Mouse (Mus musculus) heart, embryonic 12.5 days (tissue): ENCODE data around the gene Pcgf5. TPM values are rescaled to one million over a fixed set of nuclear protein-coding genes. Genes with fewer than 3 reads are reported as not detected.

Source experiments
- ATAC-seq: fragments of 200-750 bp; cut with Nextera tagmentation; 2 replicates; pipeline ENCODE4 v1.8.0; 2017; ENCODE audit warnings: moderate TSS enrichment, moderate library complexity; ENCODE audit not compliant: insufficient number of reproducible peaks, low FRiP score
- H3K27ac ChIP-seq: fragments of 300-500 bp; sonication (generic); 2 replicates; pipeline ENCODE4 v1.5.1; 2016; ENCODE audit warnings: mild to moderate bottlenecking, moderate library complexity; ENCODE audit not compliant: poor library complexity, severe bottlenecking
- H3K27me3 ChIP-seq: fragments of 300-500 bp; sonication (generic); replicated peaks from 2 replicates; pipeline ENCODE4 v1.6.1; 2016; ENCODE audit warnings: mild to moderate bottlenecking, moderate library complexity
- H3K36me3 ChIP-seq: fragments of 300-500 bp; sonication (generic); 2 replicates; pipeline ENCODE4 v1.6.1; 2016; ENCODE audit warnings: mild to moderate bottlenecking, moderate library complexity
- H3K4me1 ChIP-seq: fragments of 300-500 bp; sonication (generic); replicated peaks from 2 replicates; pipeline ENCODE4 v1.6.1; 2016; ENCODE audit warnings: mild to moderate bottlenecking
- H3K4me2 ChIP-seq: fragments of 300-500 bp; sonication (generic); 2 replicates; pipeline ENCODE4 v1.6.1; 2016; ENCODE audit warnings: mild to moderate bottlenecking, moderate library complexity
- H3K4me3 ChIP-seq: fragments of 300-500 bp; sonication (generic); 2 replicates; pipeline ENCODE4 v1.5.1; 2016; ENCODE audit warnings: mild to moderate bottlenecking
- H3K9ac ChIP-seq: fragments of 300-500 bp; sonication (generic); 2 replicates; pipeline ENCODE4 v1.6.1; 2016; ENCODE audit warnings: mild to moderate bottlenecking, moderate library complexity
- H3K9me3 ChIP-seq: fragments of 300-500 bp; sonication (generic); replicated peaks from 2 replicates; pipeline ENCODE4 v1.6.1; 2016; ENCODE audit warnings: mild to moderate bottlenecking, moderate library complexity
- WGBS: fragments of 180-500 bp; shearing (Covaris S2); methylation state at CpG from one replicate; pipeline ENCODE4 v1.1.7; 2016; 5-methylcytosine and 5-hydroxymethylcytosine counted together
- polyA plus RNA-seq: library from polyadenylated mRNA; unstranded; fragments of >200 nt; fragmentation: Nextera tagmentation; extraction: Ambion mirVana; gene quantifications from 2 replicates; pipeline ENCODE4 v1.2.1, GENCODE M21; 2016

Gene Pcgf5
- 50.0 and 54.1 TPM in 2 replicates for polyA plus RNA-seq

DNA sequence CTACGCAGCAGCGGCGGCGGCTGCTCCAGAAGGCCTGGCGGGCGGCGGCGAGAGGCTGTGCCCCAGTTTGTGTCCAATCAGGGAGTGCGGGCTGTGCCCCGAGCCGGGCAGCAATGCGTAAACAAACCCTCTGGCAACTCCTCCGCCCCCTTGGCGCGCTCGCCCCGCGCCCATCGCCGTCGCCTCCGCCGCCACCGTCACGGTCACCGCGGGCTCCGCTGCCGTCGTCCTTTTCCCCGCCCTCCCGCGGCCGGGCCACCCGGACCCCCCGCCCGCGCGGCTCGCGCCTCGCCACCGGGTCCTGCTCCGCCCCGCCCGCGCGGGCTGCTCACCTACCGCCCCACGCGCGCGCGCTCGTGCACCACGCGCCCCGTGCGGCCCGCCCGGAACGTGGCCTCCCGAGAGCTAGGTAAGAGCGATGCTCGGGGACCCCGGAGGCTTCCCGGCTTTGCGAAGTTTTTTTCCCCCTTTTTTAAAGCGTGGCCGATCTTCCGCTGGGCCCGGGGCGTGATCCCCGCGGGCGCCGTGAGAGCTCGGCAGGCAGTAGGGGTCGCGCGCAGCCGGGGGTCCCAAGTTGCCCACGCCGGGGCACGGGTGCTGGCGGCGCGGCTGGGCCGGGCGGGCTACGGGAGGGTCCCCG, at the start of gene Pcgf5:
TSS of gene Pcgf5 (plus strand) at position 149 of the 640 bp plus-strand sequence.
- H3K4me2 ChIP-seq, result peak within 1 kb of the TSS; percentile 85
- peak within 1 kb of the TSS; percentile 79 for H3K9ac ChIP-seq
- H3K9me3 ChIP-seq, result no peaks in the 10 kb centered on the region; the same call in 1 of the 2 replicates
- WGBS, result under 1% methylated on average over 84 of the region's 92 CpGs
- H3K27ac ChIP-seq, result peak within 1 kb of the TSS; percentile 57
- peaks cover 11% of the 10 kb centered on the region for H3K27me3 ChIP-seq
- ATAC-seq, result peak; percentile 76
- H3K4me1 ChIP-seq, result no peaks in the 10 kb centered on the region; the same call in 1 of the 2 replicates
- no peaks in the 10 kb centered on the region for H3K36me3 ChIP-seq
- H3K4me3 ChIP-seq, result peak within 1 kb of the TSS; percentile 76

DNA sequence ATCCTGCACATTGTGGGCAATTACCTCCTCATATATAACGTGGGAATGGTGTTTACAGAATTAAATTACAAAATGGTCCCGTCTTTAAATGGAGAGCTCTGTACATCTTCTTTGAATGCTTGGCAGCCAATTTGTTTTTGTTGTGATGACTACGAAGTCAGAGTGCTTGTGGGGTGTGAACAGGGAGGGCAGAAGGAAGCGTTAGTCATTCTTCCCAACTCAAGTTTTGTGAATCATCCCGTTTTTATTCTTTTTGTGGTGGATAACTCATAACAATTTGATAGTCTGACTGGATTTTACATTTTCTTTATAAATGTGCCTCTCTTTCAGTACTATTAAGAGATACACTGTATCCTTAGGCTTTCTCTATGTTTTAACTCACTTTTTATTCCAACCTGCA, 42.6 kb upstream of the Pcgf5 start:
- Histone ChIP-seq H3K4me2 (no peak overlapping the region), H3K36me3 (no peaks in the 10 kb centered on the region), H3K9me3 (no peaks in the 10 kb centered on the region), H3K27me3 (no peaks in the 10 kb centered on the region), H3K27ac (no peak overlapping the region), H3K4me3 (no peak overlapping the region), H3K4me1 (no peaks in the 10 kb centered on the region), H3K9ac (no peak overlapping the region)
- ATAC-seq, result no peak
- 68% methylated on average over 5 of the region's 5 CpGs for WGBS

DNA sequence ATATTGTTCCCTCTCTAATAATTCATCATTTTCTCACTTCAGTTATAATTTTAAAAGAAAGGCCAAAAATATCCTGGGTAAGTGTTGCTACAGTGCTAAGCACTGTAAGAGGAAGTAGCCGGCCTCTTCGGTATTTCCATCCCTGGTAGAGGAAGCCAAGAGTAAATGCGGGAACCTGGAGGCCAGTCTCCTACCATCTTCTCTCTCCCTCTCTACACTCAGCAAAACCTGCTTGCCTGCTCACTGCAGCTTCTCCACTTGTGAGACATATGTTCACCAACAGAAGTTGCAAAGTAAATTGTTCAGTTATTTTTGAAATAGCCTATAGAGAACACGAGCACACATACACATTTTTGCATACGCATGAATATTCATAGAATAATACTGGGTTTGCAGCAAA, 34.1 kb upstream of the Pcgf5 start:
- no peak overlapping the region for H3K4me2 ChIP-seq
- no peak for ATAC-seq
- no peaks in the 10 kb centered on the region for H3K9me3 ChIP-seq
- no peaks in the 10 kb centered on the region for H3K27me3 ChIP-seq
- H3K4me1 ChIP-seq, result no peaks in the 10 kb centered on the region
- H3K27ac ChIP-seq, result no peak overlapping the region
- no peaks in the 10 kb centered on the region for H3K36me3 ChIP-seq
- no peak overlapping the region for H3K4me3 ChIP-seq
- no peak overlapping the region for H3K9ac ChIP-seq
- 83% methylated on average over 5 of the region's 5 CpGs for WGBS

DNA sequence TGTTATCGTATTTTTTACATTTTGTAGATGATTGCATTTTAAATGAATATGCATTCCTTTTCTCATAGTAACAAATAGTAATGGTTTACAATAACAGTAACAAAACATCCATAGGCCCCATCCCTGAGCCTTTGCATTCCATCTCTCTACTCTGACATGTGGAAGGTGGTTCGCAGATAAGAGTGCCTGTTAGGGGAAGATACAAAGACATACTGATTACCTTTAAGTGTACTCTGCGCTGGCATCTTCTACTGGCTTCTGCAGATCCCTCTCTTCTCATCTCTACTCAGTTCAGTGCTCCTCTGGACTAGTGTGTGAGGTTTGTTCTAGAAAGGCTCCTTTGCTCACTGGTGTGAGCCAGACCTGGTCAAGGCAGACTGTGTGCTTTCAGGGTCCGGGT, 28.4 kb upstream of the Pcgf5 start:
- Histone ChIP-seq H3K4me2 (no peak overlapping the region), H3K4me1 (no peaks in the 10 kb centered on the region), H3K27ac (no peak overlapping the region), H3K9ac (no peak overlapping the region), H3K9me3 (no peaks in the 10 kb centered on the region), H3K4me3 (no peak overlapping the region), H3K36me3 (no peaks in the 10 kb centered on the region), H3K27me3 (no peaks in the 10 kb centered on the region)
- peak; percentile 63; the same call in 1 of the 2 replicates for ATAC-seq
- 55% methylated on average over 4 of the region's 4 CpGs for WGBS

DNA sequence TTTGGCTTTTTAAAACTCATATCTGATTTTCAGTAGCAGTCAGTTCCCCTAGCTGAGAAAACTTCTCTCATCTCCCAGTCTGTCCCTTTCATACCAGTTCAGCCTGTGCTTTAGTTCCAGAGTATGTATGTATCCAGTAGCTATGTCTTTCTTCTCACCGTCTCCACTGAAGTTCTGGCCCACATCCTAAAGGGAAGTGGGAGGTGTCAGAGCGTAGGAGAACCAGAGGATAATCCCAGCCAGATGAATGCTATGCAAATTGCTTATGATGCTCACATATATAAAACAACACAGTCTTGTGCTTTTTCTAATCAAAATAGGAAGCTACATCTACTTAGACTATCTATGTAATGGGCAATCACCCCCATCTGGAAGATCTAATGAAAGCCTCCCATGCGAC, 27.0 kb upstream of the Pcgf5 start:
- no peaks in the 10 kb centered on the region for H3K9me3 ChIP-seq
- no peak overlapping the region for H3K4me2 ChIP-seq
- H3K9ac ChIP-seq, result no peak overlapping the region
- no peak for ATAC-seq
- no peak overlapping the region for H3K27ac ChIP-seq
- H3K4me1 ChIP-seq, result no peaks in the 10 kb centered on the region
- no peak overlapping the region for H3K4me3 ChIP-seq
- no peaks in the 10 kb centered on the region for H3K27me3 ChIP-seq
- H3K36me3 ChIP-seq, result no peaks in the 10 kb centered on the region
- WGBS, result 75% methylated on average over 3 of the region's 3 CpGs

DNA sequence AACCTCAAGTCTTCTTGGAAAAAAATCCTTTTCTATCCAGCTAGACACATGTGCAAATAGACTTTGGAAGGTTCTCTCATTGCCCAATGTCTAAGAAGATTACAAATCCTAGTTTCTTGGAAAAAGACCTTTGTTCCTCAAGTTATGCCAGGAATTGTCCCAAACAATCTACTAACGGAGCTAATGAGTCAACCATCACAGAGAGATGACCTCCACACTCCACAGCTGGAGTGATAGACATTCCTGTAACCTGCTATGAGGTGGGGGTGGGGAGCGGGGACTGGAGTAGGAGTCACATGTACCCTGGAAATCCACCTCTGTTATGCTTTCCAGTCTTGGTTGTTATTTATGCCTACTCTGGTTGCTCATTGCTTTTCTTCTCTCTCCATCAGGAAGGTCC, 24.8 kb upstream of the Pcgf5 start:
- H3K36me3 ChIP-seq, result no peaks in the 10 kb centered on the region
- ATAC-seq, result no peak
- H3K9me3 ChIP-seq, result no peaks in the 10 kb centered on the region
- no peaks in the 10 kb centered on the region for H3K27me3 ChIP-seq
- WGBS, result 63% methylated on average over 2 of the region's 2 CpGs
- no peak overlapping the region for H3K4me2 ChIP-seq
- H3K4me3 ChIP-seq, result no peak overlapping the region
- H3K4me1 ChIP-seq, result no peaks in the 10 kb centered on the region
- no peak overlapping the region for H3K9ac ChIP-seq
- H3K27ac ChIP-seq, result no peak overlapping the region

DNA sequence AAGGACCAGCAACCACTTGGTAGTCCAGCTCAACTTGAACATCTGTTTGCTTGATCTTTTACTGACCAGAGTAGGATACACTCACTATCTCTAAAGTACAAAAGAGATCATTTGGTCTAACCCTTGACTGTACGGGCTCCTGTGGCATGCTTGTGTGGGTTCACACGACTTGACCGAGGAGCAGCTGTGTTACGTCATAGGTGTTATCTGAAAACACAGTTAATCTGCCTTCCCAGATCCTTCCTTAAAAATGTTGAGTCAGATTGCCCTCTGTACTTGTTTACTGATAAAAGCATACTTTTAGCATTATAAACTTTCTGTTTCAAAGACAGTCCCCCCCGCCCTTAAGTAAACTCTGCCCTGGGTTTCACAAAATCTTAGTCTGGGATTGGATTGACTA, 19.4 kb upstream of the Pcgf5 start:
- H3K4me1 ChIP-seq, result peaks cover 6% of the 10 kb centered on the region; the same call in 1 of the 2 replicates

DNA sequence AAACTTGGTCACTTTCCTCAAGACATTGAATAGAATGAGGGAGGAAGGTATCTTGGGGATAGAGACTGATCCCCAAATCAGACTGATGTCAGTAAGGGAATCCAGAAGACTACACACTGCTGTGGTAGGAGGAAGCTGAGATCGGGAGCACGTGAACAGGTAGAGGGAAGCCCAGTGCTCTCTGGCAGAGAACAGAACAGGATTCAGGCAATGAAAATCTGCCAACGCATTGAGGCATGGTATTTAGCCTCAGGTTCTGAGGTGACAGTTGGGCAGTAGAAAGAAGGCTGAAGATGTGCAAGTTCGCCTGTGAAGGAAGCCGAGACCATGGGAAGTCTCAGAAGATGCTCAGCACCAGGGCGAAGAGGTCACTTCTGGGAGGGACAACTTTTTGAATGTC, 733 bp upstream of the Pcgf5 start:
- no peak for ATAC-seq
- H3K27ac ChIP-seq, result no peak overlapping the region
- no peaks in the 10 kb centered on the region; the same call in 1 of the 2 replicates for H3K9me3 ChIP-seq
- H3K36me3 ChIP-seq, result no peaks in the 10 kb centered on the region
- peak overlapping the region; percentile 79; the same call in 1 of the 2 replicates for H3K9ac ChIP-seq
- 24% methylated on average over 6 of the region's 6 CpGs for WGBS
- H3K4me1 ChIP-seq, result no peaks in the 10 kb centered on the region; the same call in 1 of the 2 replicates
- H3K27me3 ChIP-seq, result peaks cover 11% of the 10 kb centered on the region
- peak overlapping the region; percentile 76 for H3K4me3 ChIP-seq
- peak overlapping the region; percentile 85 for H3K4me2 ChIP-seq

More for the DNA sequence above, 19.4 kb upstream of the Pcgf5 start:
- ATAC-seq, result no peak; the same call in 1 of the 2 replicates
- Histone ChIP-seq H3K27me3 (no peaks in the 10 kb centered on the region), H3K4me3 (no peak overlapping the region), H3K27ac (no peak overlapping the region), H3K36me3 (no peaks in the 10 kb centered on the region), H3K9me3 (no peaks in the 10 kb centered on the region), H3K4me2 (no peak overlapping the region), H3K9ac (no peak overlapping the region)
- 22% methylated on average over 5 of the region's 5 CpGs for WGBS

DNA sequence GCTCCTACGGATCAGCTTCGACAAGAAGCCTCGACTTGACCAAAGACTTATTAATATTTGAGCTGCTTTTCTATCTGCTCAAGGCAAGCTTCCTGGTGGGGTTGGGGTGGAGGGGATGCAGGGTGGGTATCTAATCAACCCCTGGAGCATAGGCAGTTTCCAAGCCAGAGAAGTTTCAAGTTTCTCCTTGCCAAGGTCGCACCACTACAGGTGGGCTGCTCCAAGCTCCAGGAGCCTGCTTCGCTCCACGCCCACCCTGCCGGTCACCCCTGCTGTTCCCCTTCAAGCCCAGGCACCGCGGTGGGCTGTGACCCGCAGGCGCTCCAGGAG, 313 bp upstream of the Pcgf5 start:
- peak overlapping the region; percentile 76 for H3K4me3 ChIP-seq
- under 1% methylated on average over 11 of the region's 11 CpGs for WGBS
- H3K27me3 ChIP-seq, result peaks cover 11% of the 10 kb centered on the region
- no peaks in the 10 kb centered on the region; the same call in 1 of the 2 replicates for H3K9me3 ChIP-seq
- H3K9ac ChIP-seq, result peak overlapping the region; percentile 79
- peak overlapping the region; percentile 85 for H3K4me2 ChIP-seq
- H3K36me3 ChIP-seq, result no peaks in the 10 kb centered on the region
- peak overlapping the region; percentile 57; the same call in 1 of the 2 replicates for H3K27ac ChIP-seq
- ATAC-seq, result no peak; the same call in 1 of the 2 replicates
- no peaks in the 10 kb centered on the region; the same call in 1 of the 2 replicates for H3K4me1 ChIP-seq

DNA sequence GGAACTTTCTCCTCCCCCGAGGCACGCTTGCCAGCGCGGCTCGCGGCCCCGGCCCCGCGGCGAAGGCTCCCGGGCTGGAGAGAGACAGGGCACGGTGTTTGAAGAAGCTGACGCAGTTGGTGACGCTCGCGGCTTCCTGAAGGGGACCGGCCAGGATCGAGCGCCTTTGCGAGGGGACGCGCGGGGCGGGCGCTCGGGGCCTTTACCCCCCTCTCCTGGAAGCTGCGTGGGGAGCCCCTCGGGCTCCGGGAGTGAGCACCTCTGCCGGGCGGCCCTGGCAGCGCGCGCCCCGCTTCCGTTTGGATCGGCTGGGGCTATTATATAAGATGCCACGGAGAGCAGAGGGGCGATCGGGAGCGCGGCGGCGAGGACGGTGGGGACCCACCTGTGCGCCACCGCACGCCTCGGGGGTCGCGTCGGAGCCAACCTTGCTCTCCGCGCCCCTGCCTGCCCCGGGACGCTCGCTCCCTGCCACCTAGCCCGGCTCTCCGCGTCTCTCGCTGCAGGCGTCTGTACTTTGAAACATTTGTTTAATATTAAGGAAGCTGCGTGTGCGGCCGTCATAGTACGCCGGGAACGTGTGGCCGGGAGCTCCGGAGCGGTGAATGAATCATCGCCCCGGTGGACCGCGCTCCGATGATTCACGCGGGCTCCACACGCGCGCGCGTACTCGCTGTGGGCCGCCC, 835 bp downstream of the Pcgf5 start:
- peaks cover 11% of the 10 kb centered on the region for H3K27me3 ChIP-seq
- ATAC-seq, result peak; percentile 74

DNA sequence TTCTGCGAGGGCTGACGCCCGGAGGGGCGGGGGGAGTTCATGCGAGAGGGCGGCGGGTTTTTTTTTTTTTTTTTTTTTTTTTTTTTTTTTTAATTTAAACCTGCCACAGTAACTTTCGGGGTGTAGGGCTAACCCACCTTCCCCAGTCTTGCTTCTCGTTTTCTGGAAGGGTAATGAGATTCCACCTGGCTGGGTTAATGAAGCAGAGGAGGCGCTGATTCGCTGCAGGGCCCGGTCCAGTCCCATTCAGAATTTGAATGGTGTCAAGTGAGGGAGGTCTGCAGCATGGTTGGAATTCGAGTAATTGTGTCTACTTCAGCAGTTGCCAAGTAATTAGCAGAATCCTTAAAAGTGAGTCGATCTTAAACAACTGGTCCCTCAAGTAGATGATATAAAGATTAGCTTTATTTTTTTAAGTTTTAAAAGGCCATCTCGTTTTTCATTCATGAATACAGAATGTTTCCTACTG, 1.4 kb downstream of the Pcgf5 start:
- Histone ChIP-seq H3K9ac (peak overlapping the region; percentile 79), H3K36me3 (no peaks in the 10 kb centered on the region), H3K27me3 (peaks cover 11% of the 10 kb centered on the region), H3K9me3 (no peaks in the 10 kb centered on the region; the same call in 1 of the 2 replicates), H3K4me2 (peak overlapping the region; percentile 85), H3K4me1 (no peaks in the 10 kb centered on the region; the same call in 1 of the 2 replicates), H3K4me3 (peak overlapping the region; percentile 76), H3K27ac (no peak overlapping the region)
- ATAC-seq, result no peak
- WGBS, result 6% methylated on average over 14 of the region's 15 CpGs

More for the DNA sequence above, 835 bp downstream of the Pcgf5 start:
- no peaks in the 10 kb centered on the region; the same call in 1 of the 2 replicates for H3K4me1 ChIP-seq
- peak overlapping the region; percentile 76 for H3K4me3 ChIP-seq
- peak overlapping the region; percentile 57 for H3K27ac ChIP-seq
- WGBS, result under 1% methylated on average over 85 of the region's 85 CpGs
- H3K36me3 ChIP-seq, result no peaks in the 10 kb centered on the region
- H3K9me3 ChIP-seq, result no peaks in the 10 kb centered on the region; the same call in 1 of the 2 replicates
- H3K9ac ChIP-seq, result peak overlapping the region; percentile 79
- H3K4me2 ChIP-seq, result peak overlapping the region; percentile 85
